Mouse (Mus musculus) thymus, adult 2 months (tissue): ENCODE data around the gene Olfr1043.

Experiments used
- CTCF ChIP-seq: fragments of 200-500 bp; IDR thresholded peaks from 2 replicates; pipeline ENCODE4 v1.5.1; 2012; ENCODE audit warnings: mild to moderate bottlenecking, control low read depth, low read length, moderate library complexity, borderline replicate concordance; ENCODE audit not compliant: control insufficient read depth, poor library complexity, insufficient read depth; ENCODE audit errors: extremely low read depth
- POLR2A ChIP-seq: fragments of 200-500 bp; IDR thresholded peaks from 2 replicates; pipeline ENCODE4 v1.6.1; 2012; ENCODE audit warnings: mild to moderate bottlenecking, low read length, control low read depth, moderate library complexity; ENCODE audit not compliant: control insufficient read depth, poor library complexity, insufficient read depth; ENCODE audit errors: extremely low read depth

DNA sequence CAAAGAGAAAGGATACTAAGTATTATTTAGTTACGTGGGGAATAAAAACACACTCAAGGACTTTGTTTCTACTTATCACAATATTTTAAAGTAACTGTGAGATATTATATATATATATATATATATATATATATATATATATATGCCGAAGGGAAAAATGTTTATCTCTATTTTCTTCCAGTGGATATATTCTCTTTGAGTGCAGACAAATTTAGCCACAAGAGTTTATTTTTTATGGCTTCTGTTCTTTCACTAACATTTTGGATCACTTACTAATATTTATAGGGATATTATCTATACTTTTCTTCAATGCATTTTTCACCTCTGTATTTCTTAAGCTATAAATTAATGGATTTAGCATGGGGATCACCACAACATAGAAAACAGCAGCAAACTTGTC, 5.6 kb downstream of the Olfr1043 start, which contains the start of gene Olfr1042:
- TF ChIP-seq CTCF, result no peak
- TF ChIP-seq POLR2A, result no peak
